Mouse (Mus musculus) Patski (cell line): ENCODE results near the gene Nt5c1a. TPM values are rescaled to one million over a fixed set of nuclear protein-coding genes. Genes with fewer than 3 reads are reported as not detected.
A peak's percentile ranks its signal among the peaks of the same experiment; 100 is the strongest.

Source experiments
- ATAC-seq: fragments of 100-300 bp; one replicate; pipeline ENCODE4 v1.8.0; 2021
- CTCF ChIA-PET: fragments of 350-600 bp; sonication (Branson Sonifier 250); formaldehyde crosslinking; loops from one replicate; lab custom pipeline; 2022; ENCODE audit warnings: inconsistent platforms; lab: Charles Lee
- POLR2A ChIA-PET: fragments of 350-600 bp; sonication (Branson Sonifier 250); formaldehyde crosslinking; loops from one replicate; lab custom pipeline; 2022; ENCODE audit warnings: antibody characterized with exemption, inconsistent platforms; lab: Charles Lee
- DNase-seq: peaks from one replicate; pipeline ENCODE4 v3.0.0-alpha.2; 2011; ENCODE audit warnings: low read depth, low spot score
- H3K27me3 ChIP-seq: fragments of 371-371 bp; one replicate; pipeline ENCODE4 v1.5.1; 2021
- CTCF ChIP-seq: fragments of 100-300 bp; IDR thresholded peaks from one replicate; pipeline ENCODE4 v1.5.1; 2021
- in situ Hi-C: fragments of 300-500 bp; cut with MboI; formaldehyde crosslinking; loops from 3 replicates; pipeline ENCODE4 v1.11.1; 2018; ENCODE audit warnings: low pct_unique_long_range_greater_than_20kb, mixed read lengths
- polyA plus RNA-seq: library from polyadenylated mRNA; unstranded; gene quantifications from one replicate; pipeline ENCODE4 v1.2.3, GENCODE M21; 2021

The Nt5c1a gene
- polyA plus RNA-seq, 1 experiment from 2014 or later: not detected

DNA sequence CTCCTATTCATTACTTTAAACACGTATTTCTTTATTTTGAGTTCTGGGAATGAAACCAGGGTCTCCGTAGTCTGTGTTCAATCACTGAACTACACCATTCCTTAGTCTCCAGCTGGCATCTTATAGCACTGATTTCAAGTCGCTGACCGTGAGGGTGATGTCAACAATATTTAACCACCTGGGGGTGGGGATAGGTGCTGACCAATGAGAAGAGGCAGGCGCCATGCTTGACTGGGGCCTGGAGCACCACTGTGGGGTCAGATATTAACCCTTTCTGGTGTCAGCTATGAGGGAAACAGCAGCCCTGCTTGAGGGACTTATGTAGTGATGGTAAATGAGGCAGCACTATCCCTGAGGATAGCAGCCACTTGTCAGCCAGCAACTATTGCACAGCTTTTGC is 10.1 kb downstream of the Nt5c1a start:
- no peak for TF ChIP-seq CTCF
- peaks cover 11% of the 10 kb centered on the region for H3K27me3 ChIP-seq
- in situ Hi-C loops: no loop called here
- ChIA-PET CTCF (no interaction called here), POLR2A (no interaction called here)
- ATAC-seq (no peak), DNase-seq (no peak)

DNA sequence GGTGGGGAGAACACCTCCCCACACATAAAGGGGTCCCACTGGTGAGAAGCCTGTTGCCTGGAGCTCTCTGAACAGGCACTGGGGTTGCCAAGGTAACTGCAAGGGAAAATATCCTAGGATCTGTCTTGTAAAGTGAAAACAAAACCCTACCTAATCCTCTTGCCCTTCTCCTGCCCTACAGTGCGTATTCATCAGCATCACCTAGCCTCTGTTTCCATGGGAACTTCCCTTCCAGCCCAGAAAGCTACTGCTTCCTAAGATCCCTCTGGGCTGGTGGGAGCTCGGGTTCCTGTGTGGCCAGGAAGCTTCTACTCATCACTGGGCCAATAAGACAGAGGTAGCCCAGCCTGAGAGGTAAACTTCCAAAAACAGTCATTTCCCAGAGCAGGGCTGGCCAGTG is 11.0 kb downstream of the Nt5c1a start:
- DNase-seq (no peak), ATAC-seq (no peak)
- POLR2A ChIA-PET: no interaction called here
- CTCF ChIA-PET: no interaction called here
- H3K27me3 ChIP-seq: peaks cover 11% of the 10 kb centered on the region
- TF ChIP-seq CTCF: no peak
- in situ Hi-C loops: no loop called here

DNA sequence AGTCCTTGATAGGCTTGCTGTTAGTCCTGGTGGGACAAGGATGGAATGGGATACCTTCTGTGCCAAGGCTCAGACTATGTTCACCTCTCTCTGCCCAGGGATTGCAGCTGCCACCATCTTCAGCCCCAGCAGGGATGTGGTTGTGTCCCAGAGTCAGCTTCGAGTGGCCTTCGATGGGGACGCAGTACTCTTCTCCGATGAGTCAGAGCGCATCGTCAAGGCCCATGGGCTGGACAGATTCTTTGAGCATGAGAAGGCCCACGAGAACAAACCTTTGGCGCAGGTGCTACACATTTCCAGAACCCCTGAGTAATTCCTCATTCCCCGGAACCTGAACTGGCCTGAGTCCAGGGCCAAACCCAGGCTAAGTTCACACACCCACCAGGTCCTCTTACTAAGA is 12.7 kb downstream of the Nt5c1a start:
- POLR2A ChIA-PET: no interaction called here
- CTCF ChIA-PET: no interaction called here
- in situ Hi-C loops: no loop called here
- DNase-seq: no peak
- peaks cover 14% of the 10 kb centered on the region for H3K27me3 ChIP-seq
- TF ChIP-seq CTCF: no peak
- ATAC-seq: no peak

DNA sequence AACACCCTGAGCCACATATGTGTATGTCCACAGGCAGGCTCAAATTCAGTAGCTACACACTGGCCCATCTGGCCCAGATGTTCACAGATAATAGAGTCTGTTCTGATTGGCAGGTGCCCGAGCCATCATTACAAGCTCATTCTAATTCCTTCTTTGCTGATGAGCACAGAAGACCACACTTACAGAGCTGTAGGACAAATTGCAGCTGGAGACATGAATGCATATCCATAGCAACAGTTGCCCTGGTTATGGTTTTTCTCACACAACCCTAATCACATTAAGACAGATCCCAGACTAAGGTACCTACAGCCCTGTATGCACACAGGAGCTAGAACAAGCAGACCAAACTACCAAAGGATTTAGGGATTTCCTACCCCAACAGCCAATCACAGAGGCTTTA is 14.1 kb downstream of the Nt5c1a start:
- DNase-seq (no peak), ATAC-seq (no peak)
- ChIA-PET POLR2A (no interaction called here), CTCF (interaction anchor here (2.3 to 3.7 kb wide), 2 partner anchors 34 to 39 kb away, joined by 6 to 10 read pairs; no protein-coding TSS in a partner anchor)
- in situ Hi-C loops: no loop called here
- H3K27me3 ChIP-seq: peaks cover 14% of the 10 kb centered on the region
- TF ChIP-seq CTCF: no peak

DNA sequence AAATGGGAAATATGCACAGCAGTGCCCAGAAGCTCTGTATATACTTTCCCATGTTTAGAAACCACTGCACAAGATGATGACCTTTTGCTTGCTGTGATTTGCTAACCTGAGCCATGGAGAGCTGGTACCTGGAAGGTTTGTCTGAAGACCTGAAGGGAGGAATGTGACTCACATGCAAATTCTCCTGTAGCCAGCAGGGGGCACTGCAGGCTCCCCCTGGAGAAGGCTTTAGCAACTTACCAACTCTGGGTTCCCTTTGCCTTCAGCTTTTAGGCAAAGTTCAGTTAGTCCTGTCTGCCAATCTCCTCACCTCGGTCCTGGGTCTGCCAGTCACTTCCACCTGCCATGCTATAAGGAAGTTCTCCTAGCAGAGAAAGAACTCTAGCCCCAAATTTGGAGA is 15.5 kb downstream of the Nt5c1a start:
- POLR2A ChIA-PET: no interaction called here

DNA sequence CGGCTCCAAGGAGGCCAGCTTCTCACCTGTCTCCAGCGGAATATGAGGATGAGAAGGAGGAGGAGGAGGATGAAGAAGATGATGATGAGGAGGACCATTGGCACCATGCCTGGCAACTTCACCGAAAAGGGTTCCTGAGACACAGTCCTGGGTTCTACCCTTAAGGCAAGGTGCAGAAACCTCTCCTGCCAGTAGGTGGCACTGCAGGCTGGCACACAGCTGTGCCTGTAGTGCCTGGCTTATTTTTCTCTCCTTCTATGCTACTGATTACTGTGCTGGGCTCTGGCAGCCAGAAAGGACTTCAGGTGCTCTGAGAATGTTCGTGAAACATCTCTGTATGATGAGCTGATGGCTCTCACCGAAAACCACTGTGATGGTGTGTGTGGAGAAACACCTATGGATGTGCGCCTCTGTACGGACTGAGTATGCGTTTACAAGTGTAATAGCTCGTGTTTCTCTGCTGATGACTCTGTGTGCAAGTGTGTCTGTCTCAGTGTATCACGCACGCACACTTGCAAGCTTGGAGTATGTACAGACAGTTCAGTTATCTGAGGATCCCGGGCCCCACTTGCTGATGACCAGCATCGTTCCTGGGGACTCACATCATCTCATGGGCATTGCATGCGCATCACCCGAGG is 18.5 kb downstream of the Nt5c1a start:
- TF ChIP-seq CTCF: peak; percentile 57
- ChIA-PET CTCF (interaction anchor here (1.2 to 2.0 kb wide), 3 partner anchors 12 to 35 kb away, joined by 4 to 6 read pairs (median 4); no protein-coding TSS in a partner anchor), POLR2A (no interaction called here)
- ATAC-seq (no peak), DNase-seq (no peak)
- in situ Hi-C loops: loop anchor here (5.0 kb wide), 1 partner anchor 37 kb away; no protein-coding TSS in a partner anchor
- peaks cover 7% of the 10 kb centered on the region for H3K27me3 ChIP-seq

More for the DNA sequence above, 15.5 kb downstream of the Nt5c1a start:
- peak; percentile 59 for TF ChIP-seq CTCF
- in situ Hi-C loops: no loop called here
- CTCF ChIA-PET: interaction anchor here (0.6 to 3.7 kb wide), 9 partner anchors 13 to 1372 kb away, joined by 3 to 10 read pairs (median 3); no protein-coding TSS in a partner anchor
- ATAC-seq (no peak), DNase-seq (no peak)
- peaks cover 14% of the 10 kb centered on the region for H3K27me3 ChIP-seq

DNA sequence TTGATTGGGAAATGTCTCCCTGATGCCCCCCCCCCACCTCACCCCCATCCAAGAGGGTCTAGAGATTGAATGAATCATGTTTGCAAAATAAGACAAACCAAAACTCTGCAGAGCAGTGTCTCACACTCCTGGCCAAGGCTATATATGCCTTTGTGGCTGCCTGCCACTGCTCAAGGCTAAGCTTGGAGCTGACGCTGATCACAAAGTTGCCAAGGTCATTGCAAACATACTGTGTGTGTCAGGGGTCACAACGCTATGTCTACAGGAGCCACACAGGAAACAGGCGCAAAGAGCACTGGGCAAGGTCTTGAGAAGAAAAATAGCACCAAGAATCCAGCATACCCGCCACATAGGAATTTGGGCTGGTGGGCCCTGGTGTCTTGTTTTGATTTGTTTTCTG is 19.3 kb downstream of the Nt5c1a start:
- POLR2A ChIA-PET: no interaction called here
- no peak for ATAC-seq

DNA sequence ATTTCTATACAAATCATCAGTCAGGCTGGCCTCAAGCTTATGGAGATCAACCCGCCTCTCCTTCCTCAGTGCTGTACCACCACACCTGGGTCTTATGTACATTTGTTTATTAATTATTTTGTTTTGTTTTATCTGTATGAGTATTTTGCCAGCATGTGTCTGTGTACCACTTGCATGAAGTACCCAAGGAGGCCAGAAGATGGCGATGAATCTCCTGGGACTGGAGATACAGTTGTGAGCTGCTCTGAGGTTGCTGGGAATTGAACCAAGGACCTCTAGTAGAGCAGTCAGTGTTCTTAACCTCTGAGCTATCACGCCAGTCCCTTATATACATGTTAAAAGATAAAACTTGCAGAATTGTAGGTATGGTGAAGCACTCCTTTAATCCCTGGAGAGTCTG is 22.0 kb downstream of the Nt5c1a start:
- in situ Hi-C loops: loop anchor here (5.0 kb wide), 1 partner anchor 34 kb away; no protein-coding TSS in a partner anchor
- ATAC-seq: no peak
- CTCF ChIA-PET: interaction anchor here (0.8 kb wide), 1 partner anchor 32 kb away, joined by 3 read pairs; no protein-coding TSS in a partner anchor
- POLR2A ChIA-PET: no interaction called here
- peak; percentile 74 for TF ChIP-seq CTCF
- DNase-seq: no peak
- peaks cover 2% of the 10 kb centered on the region for H3K27me3 ChIP-seq

More for the DNA sequence above, 19.3 kb downstream of the Nt5c1a start:
- in situ Hi-C loops: loop anchor here (5.0 kb wide), 1 partner anchor 37 kb away; no protein-coding TSS in a partner anchor
- no peak for TF ChIP-seq CTCF
- CTCF ChIA-PET: interaction anchor here (1.7 to 2.0 kb wide), 2 partner anchors 11 to 34 kb away, joined by 4 to 6 read pairs; no protein-coding TSS in a partner anchor
- no peak for DNase-seq
- peaks cover 7% of the 10 kb centered on the region for H3K27me3 ChIP-seq

DNA sequence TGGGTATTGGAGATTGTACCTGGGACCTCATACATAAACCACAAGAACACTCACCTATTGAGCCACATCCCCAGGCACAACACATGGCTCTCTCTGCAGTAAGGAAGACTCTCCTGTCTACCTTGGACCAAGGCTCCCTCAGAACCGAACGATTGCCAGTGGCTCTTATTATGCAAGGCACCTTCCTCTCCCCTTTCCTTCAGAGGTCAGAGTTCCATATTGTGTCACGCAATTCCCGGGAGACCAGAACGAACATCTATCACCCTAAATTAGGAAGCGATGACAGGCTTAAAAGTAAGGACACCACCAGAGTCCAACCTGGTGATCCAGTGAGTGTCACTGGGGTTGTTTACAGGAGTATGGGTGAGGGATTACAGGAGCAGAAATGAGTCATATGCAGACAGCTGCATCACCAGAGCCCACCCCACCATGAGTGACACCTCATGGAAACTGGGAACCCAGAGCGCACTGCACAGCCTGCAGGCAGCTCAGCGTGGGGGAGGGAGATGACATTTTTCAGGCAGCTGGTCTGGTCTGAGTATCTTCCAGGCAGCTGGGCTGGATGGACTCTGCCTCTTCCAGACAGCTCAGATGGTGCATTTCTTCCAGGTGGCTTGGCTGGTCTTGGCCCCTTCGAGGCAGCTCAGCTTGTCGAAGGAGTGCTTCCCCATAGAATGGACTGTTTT is 24.6 kb downstream of the Nt5c1a start:
- ATAC-seq: no peak
- POLR2A ChIA-PET: no interaction called here
- CTCF ChIA-PET: no interaction called here
- TF ChIP-seq CTCF: no peak
- peaks cover 5% of the 10 kb centered on the region for H3K27me3 ChIP-seq
- in situ Hi-C loops: no loop called here
- DNase-seq: no peak

DNA sequence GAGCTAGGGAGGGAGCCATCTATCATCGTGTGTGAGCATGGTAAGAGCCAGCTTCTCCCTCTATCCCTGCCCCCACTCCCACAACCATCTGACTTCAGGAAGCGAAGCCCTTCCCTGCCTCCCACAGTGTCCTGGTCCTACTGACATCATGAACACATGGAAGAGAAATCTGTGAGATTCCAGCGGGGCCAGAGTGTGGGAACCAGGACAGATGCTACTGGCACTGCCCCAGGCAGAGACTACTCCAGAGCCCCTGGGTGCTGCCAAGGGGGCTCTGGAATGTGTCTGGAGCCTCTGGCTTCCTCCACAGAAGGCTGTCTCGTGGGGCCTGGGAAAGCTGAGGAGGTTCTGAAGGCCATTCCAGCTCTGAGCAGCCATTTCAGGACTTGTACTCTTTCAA is 26.4 kb downstream of the Nt5c1a start:
- peaks cover 20% of the 10 kb centered on the region for H3K27me3 ChIP-seq
- no peak for DNase-seq
- ChIA-PET POLR2A (no interaction called here), CTCF (no interaction called here)
- no peak for TF ChIP-seq CTCF
- no peak for ATAC-seq
- in situ Hi-C loops: no loop called here

DNA sequence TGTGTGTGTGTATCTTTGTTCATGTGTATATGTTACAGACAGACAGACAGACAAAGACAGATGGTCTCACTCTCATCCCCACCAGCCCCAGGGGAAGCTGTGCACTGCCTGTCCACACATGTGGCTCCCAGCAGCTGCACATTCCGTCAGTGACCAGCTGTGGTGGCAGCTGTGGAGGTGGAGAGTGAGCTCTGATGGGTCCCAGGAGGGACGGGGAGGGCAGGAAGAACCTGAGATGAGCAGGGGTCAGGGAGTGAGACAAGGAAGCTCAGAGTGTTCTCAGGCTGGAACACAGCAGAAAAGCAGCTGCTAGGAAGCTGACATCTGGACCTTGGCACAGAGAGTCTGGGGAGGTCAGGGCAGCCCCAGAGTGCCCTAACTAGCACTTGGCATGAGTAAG is 27.0 kb downstream of the Nt5c1a start:
- POLR2A ChIA-PET: no interaction called here
- in situ Hi-C loops: no loop called here
- peaks cover 24% of the 10 kb centered on the region for H3K27me3 ChIP-seq
- DNase-seq (no peak), ATAC-seq (no peak)
- no peak for TF ChIP-seq CTCF
- CTCF ChIA-PET: no interaction called here
